Mouse (Mus musculus): Measurements from ENCODE around the gene Zbtb16.

GRCm38 (mm10) chr9:48707134-48707823 is 128.7 kb downstream of the Zbtb16 start:
- no peak for TF ChIP-seq CTCF (IDR thresholded peaks at IDR 0.05; ENCODE audit: insufficient read depth, low read depth, low read length)
- no peak for TF ChIP-seq POLR2A (IDR thresholded peaks at IDR 0.05; ENCODE audit: insufficient read depth, low read depth, low read length)

Data from olfactory bulb, adult 2 months (tissue).